Mouse (Mus musculus) cortical plate, adult 2 months (tissue): Measurements from ENCODE around the gene Myl9. TPM values are rescaled to one million over a fixed set of nuclear protein-coding genes. Genes with fewer than 3 reads are reported as not detected.

ENCODE experiments used
- H3K27ac ChIP-seq: fragments of 200-500 bp; 2 replicates; pipeline ENCODE4 v1.5.1; 2012; ENCODE audit warnings: low read length, control low read depth, inconsistent platforms; ENCODE audit not compliant: insufficient read depth
- H3K4me1 ChIP-seq: fragments of 200-500 bp; 2 replicates; pipeline ENCODE4 v1.6.1; 2011; ENCODE audit warnings: low read length; ENCODE audit not compliant: control insufficient read depth, insufficient read depth
- H3K4me3 ChIP-seq: fragments of 200-500 bp; 2 replicates; pipeline ENCODE4 v1.5.1; 2011; ENCODE audit warnings: mild to moderate bottlenecking, low read length, control low read depth; ENCODE audit not compliant: insufficient read depth
- CTCF ChIP-seq: fragments of 200-500 bp; IDR thresholded peaks from 2 replicates; pipeline ENCODE4 v1.5.1; 2011; ENCODE audit warnings: mild to moderate bottlenecking, control low read depth, low read length; ENCODE audit not compliant: insufficient read depth; ENCODE audit errors: extremely low read depth
- POLR2A ChIP-seq: fragments of 200-500 bp; IDR thresholded peaks from 2 replicates; pipeline ENCODE4 v1.6.1; 2011; ENCODE audit warnings: mild to moderate bottlenecking, low read length, control low read depth; ENCODE audit not compliant: insufficient read depth; ENCODE audit errors: extremely low read depth
- polyA plus RNA-seq: library from polyadenylated mRNA; depleted of rRNA; stranded (reverse); fragments of >200 nt; gene quantifications from 2 replicates; pipeline ENCODE4 v1.2.3, GENCODE M21; 2012

Gene Myl9
- polyA plus RNA-seq, 1 experiment, result 47.7 TPM

DNA sequence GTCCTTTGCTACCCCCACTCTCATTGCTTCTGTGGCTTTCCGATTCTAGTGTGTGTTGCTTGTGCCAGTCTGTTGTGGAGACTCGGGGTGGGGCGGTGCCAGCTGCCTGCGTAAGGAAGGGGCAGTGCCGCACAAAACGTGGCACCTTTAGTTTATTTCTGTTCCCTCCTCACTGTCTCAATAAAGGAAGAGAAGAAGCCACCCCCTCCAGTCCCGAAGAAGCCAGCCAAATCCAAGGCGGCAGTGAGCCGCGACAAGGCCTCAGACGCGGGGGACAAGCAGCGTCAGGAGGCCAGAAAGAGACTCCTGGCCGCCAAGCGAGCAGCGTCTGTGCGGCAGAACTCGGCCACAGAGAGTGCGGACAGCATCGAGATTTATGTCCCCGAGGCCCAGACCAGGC, 12.7 kb upstream of the Myl9 start:
- peak overlapping the region; percentile 9; the same call in 1 of the 2 replicates for H3K27ac ChIP-seq
- peaks cover 7% of the 10 kb centered on the region; the same call in 1 of the 2 replicates for H3K4me1 ChIP-seq
- TF ChIP-seq CTCF (no peak), POLR2A (no peak)
- no peak overlapping the region for H3K4me3 ChIP-seq

DNA sequence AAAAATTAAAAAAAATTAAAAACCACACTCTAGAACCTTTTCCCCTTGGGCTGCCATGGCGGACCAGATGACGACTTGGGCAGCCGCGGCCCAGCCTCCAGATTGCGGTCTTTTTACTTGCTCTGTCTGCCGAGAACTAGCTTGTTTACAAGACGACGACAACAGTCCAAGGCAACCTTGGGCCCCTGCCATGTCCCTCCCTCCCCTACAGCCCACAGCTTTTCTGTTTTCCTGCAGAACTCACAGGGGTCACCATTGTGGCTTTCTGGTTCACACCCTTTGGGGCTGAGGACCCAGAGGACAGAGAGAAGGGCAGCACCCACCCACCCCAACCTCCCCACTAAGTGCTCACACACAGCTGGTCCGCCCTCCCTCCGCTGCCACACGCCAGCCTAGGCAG, 12.1 kb upstream of the Myl9 start:
- Histone ChIP-seq H3K4me1 (peaks cover 7% of the 10 kb centered on the region; the same call in 1 of the 2 replicates), H3K4me3 (no peak overlapping the region), H3K27ac (no peak overlapping the region)
- no peak for TF ChIP-seq POLR2A

DNA sequence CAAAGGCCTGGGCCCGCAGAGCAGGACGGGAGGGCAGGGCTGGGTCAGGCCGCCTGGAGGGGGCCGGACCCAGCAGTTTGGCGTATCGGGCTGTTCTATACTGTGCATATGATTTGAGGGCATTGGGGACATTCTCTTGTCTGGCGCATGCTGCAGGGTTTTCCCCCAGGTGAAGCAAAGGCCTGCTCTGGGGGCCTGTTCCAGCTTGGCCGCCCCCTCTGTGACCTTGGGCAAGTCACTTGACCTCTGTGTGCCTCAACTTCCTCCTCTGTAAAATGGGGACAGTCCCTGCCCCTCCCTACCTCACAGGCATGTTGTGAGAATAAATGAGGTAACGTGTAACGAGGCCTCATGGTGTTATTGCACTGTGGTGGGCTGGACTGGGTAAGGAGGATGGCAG, 11.2 kb upstream of the Myl9 start:
- peaks cover 7% of the 10 kb centered on the region; the same call in 1 of the 2 replicates for H3K4me1 ChIP-seq
- H3K4me3 ChIP-seq, result no peak overlapping the region
- H3K27ac ChIP-seq, result no peak overlapping the region
- TF ChIP-seq CTCF (no peak), POLR2A (no peak)

DNA sequence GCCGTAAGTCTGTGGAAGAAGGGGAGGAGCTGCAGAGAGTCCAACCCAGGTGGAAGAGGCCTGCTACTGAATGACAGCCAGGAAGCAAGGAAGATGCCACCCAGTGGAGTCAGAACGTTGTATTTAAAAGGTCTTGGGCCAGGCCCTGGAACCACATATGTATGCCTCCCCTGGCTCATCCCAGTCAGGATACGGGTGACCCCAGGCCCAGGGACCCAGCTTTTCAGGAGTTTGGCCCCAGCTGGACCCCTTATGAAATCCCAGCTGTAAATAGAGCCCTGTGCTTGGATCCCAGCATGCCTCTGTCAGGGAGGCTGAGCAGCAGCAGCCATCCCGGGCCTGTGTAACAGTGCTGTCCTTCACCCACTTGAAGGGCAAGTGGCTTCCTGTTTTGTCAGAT, 10.5 kb upstream of the Myl9 start:
- no peak overlapping the region for H3K27ac ChIP-seq
- TF ChIP-seq POLR2A (no peak), CTCF (no peak)

DNA sequence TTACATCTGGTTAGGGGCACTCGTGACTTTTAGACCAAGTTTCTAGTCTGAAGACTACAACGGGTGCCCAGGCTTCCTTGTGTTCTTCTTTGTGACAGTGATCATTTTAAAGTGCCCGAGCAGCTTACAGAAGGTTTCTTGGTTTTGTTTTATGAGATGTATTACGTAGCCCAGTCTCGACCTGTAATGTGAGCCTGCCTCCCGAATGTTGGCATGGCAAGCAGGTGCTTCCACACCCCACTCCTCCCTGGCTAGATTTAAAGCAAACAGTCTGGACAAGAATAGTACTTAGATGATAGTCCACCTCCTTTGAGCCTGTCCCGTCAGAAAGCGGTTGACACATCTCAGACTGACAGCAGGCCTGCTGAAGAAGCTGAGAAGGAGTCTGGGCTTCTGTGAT, 9.6 kb upstream of the Myl9 start:
- H3K27ac ChIP-seq, result no peak overlapping the region
- peaks cover 7% of the 10 kb centered on the region; the same call in 1 of the 2 replicates for H3K4me1 ChIP-seq
- no peak for TF ChIP-seq POLR2A
- no peak for TF ChIP-seq CTCF
- H3K4me3 ChIP-seq, result no peak overlapping the region

More for the DNA sequence above, 10.5 kb upstream of the Myl9 start:
- no peak overlapping the region for H3K4me3 ChIP-seq
- peaks cover 7% of the 10 kb centered on the region; the same call in 1 of the 2 replicates for H3K4me1 ChIP-seq

DNA sequence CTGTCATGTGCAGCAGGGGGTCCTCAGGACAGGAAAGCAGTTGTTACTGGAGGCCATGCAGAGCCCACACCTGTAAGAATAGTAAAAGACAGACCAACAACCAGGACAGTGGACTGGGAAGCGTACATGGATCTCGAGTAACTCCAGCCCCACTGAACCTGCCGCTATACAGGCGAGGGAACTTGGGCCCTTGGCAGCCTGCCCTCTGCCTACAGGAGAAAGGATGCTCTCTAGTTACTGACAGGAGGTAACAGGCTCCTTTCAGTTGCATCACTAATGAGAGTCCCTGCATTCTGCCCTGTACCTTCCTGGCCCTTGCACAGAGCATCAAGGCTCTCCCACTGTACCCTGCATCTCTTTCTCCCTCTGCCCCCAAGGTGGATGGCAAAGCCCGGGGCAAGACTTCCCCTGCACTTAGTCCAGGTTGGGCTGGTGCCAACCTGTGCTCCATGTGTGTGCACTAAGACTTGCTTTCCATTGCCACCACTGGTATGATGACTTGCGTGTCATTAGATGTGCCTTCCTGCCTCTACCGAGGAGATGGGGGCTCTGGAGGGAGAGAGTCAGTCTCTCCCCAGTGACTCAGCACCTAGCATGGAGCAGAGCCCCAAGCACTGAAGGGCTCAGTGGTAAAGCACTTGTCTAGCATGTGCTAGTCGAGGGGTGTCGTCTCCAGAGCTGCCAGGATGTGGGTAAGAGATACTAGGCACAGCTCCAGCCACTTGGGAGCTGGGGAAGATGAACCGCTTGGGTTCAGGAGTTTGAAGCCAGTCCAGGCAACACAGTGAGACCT, 8.8 kb upstream of the Myl9 start:
- no peak; the same call in 1 of the 2 replicates for TF ChIP-seq POLR2A
- no peak for TF ChIP-seq CTCF
- Histone ChIP-seq H3K4me3 (no peak overlapping the region), H3K27ac (no peak overlapping the region), H3K4me1 (peaks cover 7% of the 10 kb centered on the region; the same call in 1 of the 2 replicates)

DNA sequence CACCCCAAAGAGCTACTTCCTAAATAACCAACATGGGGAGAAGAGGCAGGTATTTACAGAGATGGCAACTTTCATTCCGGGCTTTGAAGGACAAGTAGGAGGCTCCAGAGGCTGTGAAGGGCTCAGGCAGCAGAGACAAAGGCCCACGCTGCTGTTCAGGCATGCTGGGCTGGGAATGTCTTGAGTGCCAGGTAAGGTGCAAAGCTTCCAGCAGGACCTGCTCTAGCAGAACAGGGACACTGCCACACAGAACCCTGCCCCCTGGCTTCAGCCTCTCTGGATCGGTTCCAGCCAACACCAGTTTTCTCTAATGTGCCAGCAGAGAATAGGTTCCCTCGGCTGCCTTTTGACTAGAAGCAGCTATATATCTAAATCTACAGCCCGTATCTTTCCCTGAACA, 8.1 kb upstream of the Myl9 start:
- Histone ChIP-seq H3K27ac (no peak overlapping the region), H3K4me3 (no peak overlapping the region), H3K4me1 (peaks cover 7% of the 10 kb centered on the region; the same call in 1 of the 2 replicates)
- TF ChIP-seq POLR2A, result no peak
- no peak for TF ChIP-seq CTCF

DNA sequence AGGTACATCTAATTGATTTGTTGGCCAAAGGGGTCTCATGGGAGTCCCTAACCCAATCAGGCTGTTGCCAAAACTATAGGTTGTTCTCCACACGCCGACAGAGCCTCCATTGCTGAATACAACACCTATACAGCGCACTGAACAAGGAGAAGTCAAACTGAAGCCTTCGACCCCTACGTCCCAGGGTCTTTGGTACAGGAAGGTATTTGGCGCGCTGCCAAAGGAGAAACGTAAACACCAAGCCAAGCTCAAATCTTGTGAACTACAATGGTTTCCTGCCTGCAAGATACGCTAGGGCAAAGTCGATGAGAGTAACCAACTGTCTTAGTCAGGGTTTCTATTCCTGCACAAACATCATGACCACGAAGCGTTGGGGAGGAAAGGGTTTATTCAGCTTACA, 5.9 kb upstream of the Myl9 start:
- Histone ChIP-seq H3K27ac (no peak overlapping the region), H3K4me1 (peaks cover 3% of the 10 kb centered on the region), H3K4me3 (no peak overlapping the region)
- no peak for TF ChIP-seq CTCF

DNA sequence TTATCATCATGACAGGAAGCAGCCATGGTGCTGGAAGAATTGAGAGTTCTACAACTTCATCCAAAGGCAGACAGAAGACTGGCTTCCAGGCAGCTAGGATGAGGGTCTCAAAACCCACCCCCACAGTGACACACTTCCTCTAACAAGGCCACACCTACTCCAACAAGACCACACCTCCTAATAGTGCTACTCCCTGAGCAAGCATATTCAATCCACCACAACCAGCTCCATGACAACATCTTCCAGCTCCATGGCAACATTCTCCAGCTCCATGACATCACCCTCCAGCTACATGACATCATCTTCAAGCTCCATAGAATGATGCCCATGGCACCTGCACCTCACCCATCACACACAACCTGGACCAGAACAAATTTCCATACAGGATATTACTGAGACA, 1.8 kb upstream of the Myl9 start:
- Histone ChIP-seq H3K4me3 (no peak overlapping the region), H3K27ac (no peak overlapping the region), H3K4me1 (peaks cover 4% of the 10 kb centered on the region)
- TF ChIP-seq POLR2A (no peak), CTCF (no peak)

DNA sequence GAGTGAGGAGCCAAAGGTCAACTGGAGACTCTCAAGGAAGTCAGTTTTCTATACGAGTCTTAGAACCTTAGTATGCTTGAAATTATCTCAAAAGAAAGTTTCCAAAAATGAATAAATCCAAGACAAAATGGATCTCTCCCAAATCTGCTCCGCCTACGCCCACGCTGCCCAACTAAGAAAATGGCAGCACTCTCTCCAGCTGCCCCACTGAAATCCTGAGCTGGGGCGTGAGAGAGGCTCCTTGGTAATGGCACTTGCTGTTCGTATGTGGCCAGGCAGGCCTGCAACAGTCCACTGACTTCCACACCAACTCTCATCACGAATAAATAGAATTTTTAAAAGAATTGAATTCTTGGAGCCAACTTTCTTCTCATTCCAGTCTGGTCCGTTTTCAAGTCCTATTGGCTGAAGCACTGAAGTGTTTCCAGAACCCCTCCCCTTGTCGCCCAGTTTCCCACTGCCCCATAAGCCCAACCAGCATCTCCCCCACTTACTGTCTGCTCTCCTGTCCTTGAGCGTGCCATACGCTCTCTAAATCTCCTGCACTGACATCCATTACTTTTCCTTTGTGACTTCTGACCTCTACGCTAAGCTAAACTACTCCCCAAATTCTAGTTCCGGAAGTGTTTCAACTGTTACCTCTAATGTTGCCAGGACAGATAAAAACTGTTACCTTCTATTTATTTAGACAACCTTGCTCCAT, 1.0 kb upstream of the Myl9 start:
- Histone ChIP-seq H3K4me3 (no peak overlapping the region), H3K27ac (no peak overlapping the region; the same call in 1 of the 2 replicates), H3K4me1 (peaks cover 4% of the 10 kb centered on the region)
- TF ChIP-seq POLR2A (no peak), CTCF (no peak)
